Mouse (Mus musculus) left cerebral cortex, postnatal 25 days (tissue): ENCODE measurements around the gene Axin2. TPM values are rescaled to one million over a fixed set of nuclear protein-coding genes. Genes with fewer than 3 reads are reported as not detected.
A peak's percentile ranks its signal among the peaks of the same experiment; 100 is the strongest.

Experiments
- DNase-seq, 2 experiments: peaks; one replicate each; pipeline ENCODE4 v3.0.0; 2022; ENCODE audit warnings: low spot score in 2 of 2, mixed read lengths in 1 of 2
- intact Hi-C: fragments of 180-260 bp; cut with DNase I; formaldehyde crosslinking; loops from one replicate; pipeline ENCODE4 v1.15.1; 2025
- total RNA-seq, 2 experiments: library from RNA; stranded (reverse); gene quantifications; 2 replicates each; pipeline ENCODE4 v1.2.3; 2021

The Axin2 gene
- total RNA-seq, 2 experiments from 2014 or later: 32.4 to 33.9 TPM

GRCm38 (mm10) chr11:108995196-108995989, 75.2 kb downstream of the Axin2 start:
- peak; percentile 49 to 87 for DNase-seq
- intact Hi-C loops: loop anchor here (1.0 kb wide), 1 partner anchor 15 kb away; no protein-coding TSS in a partner anchor

- intact Hi-C loops: loop anchor here (1.0 kb wide), 1 partner anchor 16 kb away; no protein-coding TSS in a partner anchor
- DNase-seq: peak in 1 of 2 experiments; percentile 77
These were observed 75.9 kb downstream of the Axin2 start for GRCm38 (mm10) chr11:108995990-108996533.

DNA sequence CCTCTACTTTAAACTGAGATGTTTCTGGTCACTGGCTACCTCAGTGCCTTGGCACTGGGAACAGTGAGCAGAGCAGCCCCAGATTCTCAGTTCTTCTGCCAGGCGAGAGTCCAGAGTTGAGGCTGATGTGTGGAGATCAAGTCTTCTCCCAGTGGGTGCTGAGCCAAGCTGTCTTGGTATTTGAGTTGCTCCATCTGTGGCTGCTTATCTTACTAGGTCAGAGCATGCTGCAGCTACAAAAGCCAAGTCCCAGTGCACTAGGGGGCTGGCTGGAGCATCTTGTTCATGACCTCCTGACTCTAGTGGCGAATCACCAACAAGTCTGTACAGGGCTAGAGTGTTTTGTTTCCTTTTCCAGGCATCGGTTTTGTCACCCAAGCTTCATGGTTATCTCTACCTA, 77.7 kb downstream of the Axin2 start:
- no peak for DNase-seq
- intact Hi-C loops: no loop called here

Other genes with a start within 250 kb of the Axin2 start
- gene E030025P04Rik, start 224.0 kb downstream of the Axin2 start, total RNA-seq: not detected